Mouse (Mus musculus) monocyte, adult 5-6 weeks (primary cell): ENCODE measurements at regions not wholly inside any gene's neighbourhood (a gene's known extent, or its start where the extent isn't known, plus 50 kb on each side); places are given as distances from the start of the nearest gene placed in this dataset.

ENCODE experiments used
- ATAC-seq: fragments of 153-309, 156-312 bp; replicated peaks from 2 replicates; pipeline ENCODE4 v1.8.0; 2017; ENCODE audit warnings: mild to moderate bottlenecking; ENCODE audit not compliant: low TSS enrichment, insufficient number of reproducible peaks, severe bottlenecking, poor library complexity, low FRiP score

DNA sequence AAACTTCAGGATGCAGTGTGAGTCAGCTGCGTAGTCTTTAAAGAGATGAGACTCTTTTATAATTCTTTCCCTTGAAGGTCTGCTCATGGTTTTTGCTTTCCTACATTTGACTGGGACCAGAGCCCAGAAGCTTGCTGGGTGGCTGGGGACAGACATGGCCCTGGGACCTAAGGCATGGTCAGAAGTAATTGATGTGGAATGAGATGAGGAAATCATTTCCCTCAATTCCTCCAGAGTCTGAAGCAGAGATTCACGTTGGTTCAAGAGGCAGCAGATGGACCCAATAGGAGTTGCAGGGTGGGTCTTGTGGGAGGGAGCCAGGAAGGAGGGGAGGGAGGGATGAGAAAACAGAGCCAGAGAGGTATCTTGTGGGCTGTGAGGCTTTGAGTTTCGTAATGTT is 473.9 kb downstream of the Rps24 start:
- no peak for ATAC-seq

GRCm38 (mm10) chr14:24961721-24962120 is 474.8 kb downstream of the Rps24 start:
- no peak for ATAC-seq

GRCm38 (mm10) chr14:24969584-24969983 is 482.7 kb downstream of the Rps24 start:
- no peak for ATAC-seq

- no peak for ATAC-seq
Measured at GRCm38 (mm10) chr14:24972357-24972756, 485.4 kb downstream of the Rps24 start.

DNA sequence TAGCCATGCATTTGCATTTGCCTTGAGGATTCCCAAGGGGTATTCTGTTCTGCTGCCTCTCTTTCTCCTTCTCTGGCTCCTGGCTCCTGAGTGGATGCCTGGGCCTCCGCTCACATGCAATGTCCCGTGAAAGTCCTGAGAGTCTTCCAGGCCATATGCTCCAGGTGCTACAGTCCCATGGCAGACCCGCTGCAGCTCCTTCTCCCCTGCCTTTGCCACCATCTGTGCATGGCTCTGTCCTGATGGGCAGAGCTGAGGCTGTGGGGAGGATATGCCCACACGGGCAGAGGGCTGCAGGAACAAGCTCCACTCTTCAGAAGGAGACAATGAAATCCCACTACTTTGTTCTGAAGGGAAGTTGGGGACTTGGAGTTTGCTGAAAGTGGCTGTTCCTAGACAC is 485.9 kb upstream of the Zmiz1 start:
- ATAC-seq: no peak

DNA sequence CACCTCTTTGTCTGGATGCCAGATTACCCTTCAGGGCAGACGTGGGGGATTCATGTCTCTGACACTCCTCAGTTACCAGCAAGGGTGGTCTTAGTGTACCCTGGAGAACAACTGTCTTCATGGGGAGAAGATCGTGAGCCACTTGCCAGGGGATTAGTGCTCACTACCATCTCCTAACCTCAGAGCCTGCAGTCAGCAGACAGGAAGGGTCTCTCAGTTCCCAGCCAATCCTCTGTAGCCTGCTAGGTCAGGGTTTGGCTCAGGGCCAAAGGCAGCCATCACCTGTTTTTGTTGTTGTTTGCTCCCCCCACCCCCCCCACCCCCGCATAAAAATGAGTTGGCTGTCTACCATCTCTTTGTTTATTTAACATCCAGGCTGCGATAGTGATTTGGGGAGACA is 485.4 kb upstream of the Zmiz1 start:
- ATAC-seq: no peak

DNA sequence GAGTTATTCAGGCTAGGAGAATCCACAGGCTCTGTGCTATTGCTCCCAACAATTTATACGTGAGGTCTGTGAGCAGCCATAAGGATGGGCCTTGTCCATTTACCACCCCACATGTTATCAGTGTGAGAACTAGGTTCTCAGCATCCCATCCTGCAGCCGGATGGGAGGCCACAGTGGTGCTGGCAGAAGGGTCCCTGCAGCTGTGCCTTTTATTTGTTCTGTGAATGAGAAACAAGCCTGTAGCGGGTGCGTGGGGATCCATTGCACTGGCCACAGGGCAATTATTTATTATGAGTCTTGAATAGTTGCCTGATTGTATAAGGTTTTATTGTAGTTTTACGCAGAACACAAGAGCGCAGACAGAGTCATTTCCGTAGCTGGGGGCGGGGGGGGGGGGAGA is 476.5 kb upstream of the Zmiz1 start:
- no peak for ATAC-seq

GRCm38 (mm10) chr14:24983279-24983678 is 475.7 kb upstream of the Zmiz1 start:
- ATAC-seq: no peak

DNA sequence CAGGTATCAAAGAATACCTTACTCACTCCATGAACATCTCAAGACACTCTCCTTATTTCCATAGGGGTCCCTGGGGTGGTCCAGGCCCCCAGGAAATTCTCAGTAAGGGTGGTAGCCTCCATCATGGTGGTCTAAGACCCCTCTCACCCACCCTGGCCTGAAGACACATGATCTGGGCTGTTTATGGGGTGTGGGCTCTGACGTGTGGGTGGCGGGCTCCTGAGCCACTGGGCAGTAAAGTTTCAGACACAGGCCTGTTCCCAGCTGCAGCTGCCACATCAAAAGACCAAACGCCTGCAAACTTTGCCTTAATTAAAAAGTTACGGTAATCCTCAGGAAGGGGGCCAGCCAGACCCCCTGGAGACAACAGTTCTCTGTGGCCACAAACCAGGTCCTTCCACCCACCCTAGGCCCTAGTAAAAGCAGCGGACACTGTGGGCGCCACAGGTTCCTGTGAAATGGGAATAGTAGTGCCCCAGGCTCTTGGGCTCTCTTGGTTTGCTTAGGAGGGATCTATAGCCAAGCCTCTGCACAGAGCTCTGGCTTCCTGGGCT is 473.1 kb upstream of the Zmiz1 start:
- no peak for ATAC-seq

- ATAC-seq: no peak
Measured at GRCm38 (mm10) chr14:24986404-24986803, 472.6 kb upstream of the Zmiz1 start.

- no peak for ATAC-seq
Measured at GRCm38 (mm10) chr14:24993751-24994658, 465.0 kb upstream of the Zmiz1 start.

DNA sequence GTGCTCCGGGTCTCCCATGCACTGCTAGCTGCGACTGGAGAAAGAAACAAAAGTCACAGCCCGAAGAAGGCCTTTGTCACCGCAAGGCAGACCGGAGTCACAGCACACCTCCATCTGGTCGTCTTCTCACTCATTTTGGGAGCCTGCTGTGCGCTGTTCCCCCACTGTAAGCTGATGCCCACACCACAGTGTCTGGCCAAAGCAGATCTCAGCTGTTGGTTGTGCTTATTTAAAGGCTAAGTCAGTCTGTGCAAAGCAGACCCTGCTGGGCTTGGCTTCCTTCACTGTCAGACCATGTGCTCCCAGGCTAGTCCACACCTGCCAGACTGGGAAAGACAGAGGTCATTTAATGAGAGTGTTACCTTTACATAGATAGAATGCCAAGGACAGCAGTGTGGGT is 463.8 kb upstream of the Zmiz1 start:
- no peak for ATAC-seq

DNA sequence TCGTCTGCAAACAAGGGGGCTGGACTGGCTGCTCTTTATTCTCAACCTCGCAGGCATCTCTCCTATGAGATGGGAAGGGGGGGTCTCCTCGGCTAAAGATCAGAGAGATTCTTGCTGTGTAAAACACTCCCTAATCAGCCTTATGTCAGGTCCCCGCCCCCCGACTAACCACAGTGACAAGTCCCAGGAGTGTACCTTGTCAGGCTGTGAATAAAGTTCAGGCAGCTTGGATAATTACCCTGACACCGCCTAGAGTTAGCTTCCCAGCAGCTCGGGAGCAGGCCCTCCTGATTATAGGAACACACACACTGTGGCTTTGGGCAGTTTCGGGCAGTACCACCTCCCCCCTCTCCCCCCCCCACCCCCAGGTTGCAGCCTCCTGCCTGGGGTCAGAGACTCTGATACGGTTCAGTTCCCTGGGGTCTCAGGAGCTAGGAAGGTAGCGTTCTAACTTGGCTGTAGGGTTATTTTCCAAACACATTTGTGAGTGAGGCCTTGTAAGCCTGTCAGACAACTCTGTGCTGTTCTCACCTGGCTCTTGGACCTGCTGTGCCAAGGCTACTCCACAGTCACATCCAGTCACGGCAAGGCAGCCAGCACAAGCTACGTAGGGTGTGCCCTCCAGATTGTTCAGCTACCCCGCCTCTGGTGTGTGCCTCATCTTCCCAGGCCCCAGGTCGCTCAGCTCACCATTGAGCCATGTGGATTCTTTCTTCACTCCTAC is 461.0 kb upstream of the Zmiz1 start:
- ATAC-seq: no peak

DNA sequence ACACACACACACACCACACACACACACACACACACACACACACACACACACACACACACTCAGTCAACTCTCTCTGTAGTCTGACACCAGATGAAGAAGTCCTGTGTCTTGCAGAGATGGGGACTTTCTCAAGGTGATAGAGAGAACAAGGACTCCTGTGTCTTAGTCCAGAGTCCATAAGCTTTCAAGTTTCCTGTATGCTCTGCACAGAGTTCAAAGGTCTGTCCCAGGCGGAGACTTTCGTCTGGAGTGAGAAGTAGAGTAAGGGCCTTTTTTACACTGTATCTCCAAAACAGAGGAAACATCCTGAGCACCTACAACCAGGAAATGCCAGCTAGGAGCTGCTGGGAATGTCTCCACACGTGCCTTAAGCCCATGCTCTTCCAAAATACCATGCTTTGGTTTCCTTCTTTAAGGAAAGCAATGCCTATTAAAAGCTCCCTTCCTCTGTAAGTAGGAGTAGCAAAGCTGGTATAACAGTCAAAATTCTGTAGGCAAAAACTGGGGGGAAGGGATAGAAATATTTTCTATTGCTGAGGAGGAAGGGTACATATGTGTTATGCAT is 459.9 kb upstream of the Zmiz1 start:
- ATAC-seq: no peak

GRCm38 (mm10) chr14:25005241-25005946 is 453.6 kb upstream of the Zmiz1 start:
- no peak for ATAC-seq

GRCm38 (mm10) chr14:25011926-25012325 is 447.1 kb upstream of the Zmiz1 start:
- no peak for ATAC-seq

DNA sequence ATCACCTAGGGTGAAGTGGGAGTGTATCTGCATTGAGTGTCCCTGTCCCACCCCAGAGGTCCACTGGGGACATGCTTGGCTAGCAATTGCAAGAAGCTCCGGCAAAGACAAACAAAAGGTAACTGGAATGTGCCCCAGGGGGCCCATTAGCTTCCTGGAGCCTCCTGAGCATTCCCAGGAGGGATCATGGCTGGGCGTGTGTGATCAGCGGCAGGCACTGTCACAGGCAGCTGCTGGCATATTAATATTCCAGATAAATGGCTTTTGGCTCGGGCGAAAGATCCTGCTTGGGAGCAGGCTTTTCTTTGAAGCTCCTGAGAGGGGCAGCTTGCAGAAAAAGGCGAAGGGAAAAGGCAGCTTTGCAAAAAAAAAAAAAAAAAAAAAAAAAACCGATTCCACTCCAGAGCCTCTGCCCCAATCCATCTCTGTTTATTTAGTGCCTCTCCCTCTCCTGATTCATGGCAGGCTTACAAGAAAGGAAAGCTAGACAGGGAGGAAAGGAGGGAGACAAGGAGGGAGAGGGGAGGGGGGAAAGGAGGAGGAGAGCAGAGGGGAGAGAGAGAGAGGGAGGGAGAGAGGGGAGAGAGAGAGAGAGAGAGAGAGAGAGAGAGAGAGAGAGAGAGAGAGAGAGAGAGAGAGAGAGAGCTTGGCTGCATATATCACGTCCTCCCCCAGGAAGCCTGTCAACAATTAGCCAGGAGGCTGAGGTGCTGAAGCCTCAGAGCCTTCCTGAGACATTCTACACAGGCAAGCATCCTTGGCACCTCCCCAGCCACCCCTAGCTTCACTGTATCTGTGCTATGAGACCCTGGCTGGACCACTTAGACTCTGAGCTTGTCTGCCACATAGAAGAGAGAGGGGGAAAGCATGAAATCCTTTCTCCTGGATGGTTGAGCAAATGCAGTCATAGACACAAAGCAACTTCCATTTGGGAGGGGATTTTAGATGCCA is 443.4 kb upstream of the Zmiz1 start:
- no peak for ATAC-seq

- no peak for ATAC-seq
Measured at GRCm38 (mm10) chr14:25017860-25018259, 441.1 kb upstream of the Zmiz1 start.
